Mouse (Mus musculus) kidney, embryonic 15.5 days (tissue): Measurements from ENCODE around the gene Focad. TPM values are rescaled to one million over a fixed set of nuclear protein-coding genes. Genes with fewer than 3 reads are reported as not detected.

Source experiments
- ATAC-seq: fragments of 200-750 bp; cut with Nextera tagmentation; replicated peaks from 2 replicates; pipeline ENCODE4 v1.8.0; 2017; ENCODE audit warnings: moderate TSS enrichment; ENCODE audit not compliant: low FRiP score
- H3K27ac ChIP-seq: fragments of 300-500 bp; sonication (generic); 2 replicates; pipeline ENCODE4 v1.5.1; 2015; ENCODE audit warnings: mild to moderate bottlenecking, inconsistent platforms
- H3K27me3 ChIP-seq: fragments of 300-500 bp; sonication (generic); 2 replicates; pipeline ENCODE4 v1.6.1; 2015; ENCODE audit warnings: inconsistent platforms
- H3K36me3 ChIP-seq: fragments of 300-500 bp; sonication (generic); 2 replicates; pipeline ENCODE4 v1.6.1; 2015; ENCODE audit warnings: inconsistent platforms
- H3K4me1 ChIP-seq: fragments of 300-500 bp; sonication (generic); 2 replicates; pipeline ENCODE4 v1.6.1; 2015; ENCODE audit warnings: inconsistent platforms
- H3K4me2 ChIP-seq: fragments of 300-500 bp; sonication (generic); 2 replicates; pipeline ENCODE4 v1.6.1; 2015; ENCODE audit warnings: moderate library complexity, mild to moderate bottlenecking, inconsistent platforms
- H3K4me3 ChIP-seq: fragments of 300-500 bp; sonication (generic); replicated peaks from 2 replicates; pipeline ENCODE4 v1.5.1; 2015; ENCODE audit warnings: mild to moderate bottlenecking, inconsistent platforms
- H3K9ac ChIP-seq: fragments of 300-500 bp; sonication (generic); 2 replicates; pipeline ENCODE4 v1.6.1; 2015; ENCODE audit warnings: mild to moderate bottlenecking, inconsistent platforms
- H3K9me3 ChIP-seq: fragments of 300-500 bp; sonication (generic); replicated peaks from 2 replicates; pipeline ENCODE4 v1.6.1; 2016; ENCODE audit warnings: inconsistent platforms
- WGBS: fragments of 180-500 bp; shearing (Covaris S2); methylation state at CpG from one replicate; pipeline ENCODE4 v1.1.7; 2015; ENCODE audit warnings: mixed read lengths; 5-methylcytosine and 5-hydroxymethylcytosine counted together
- polyA plus RNA-seq: library from polyadenylated mRNA; unstranded; fragments of >200 nt; fragmentation: Nextera tagmentation; extraction: Ambion mirVana; gene quantifications from 2 replicates; pipeline ENCODE4 v1.2.1, GENCODE M21; 2015

Focad gene
- polyA plus RNA-seq, 1 experiment from 2014 or later: 15.0 TPM

- Histone ChIP-seq H3K9ac (no peak overlapping the region), H3K4me2 (no peak overlapping the region), H3K36me3 (no peaks in the 10 kb centered on the region), H3K9me3 (no peaks in the 10 kb centered on the region), H3K4me3 (no peak overlapping the region), H3K4me1 (peaks cover 11% of the 10 kb centered on the region), H3K27me3 (no peaks in the 10 kb centered on the region), H3K27ac (no peak overlapping the region)
- 94% methylated on average over 2 of the region's 2 CpGs for WGBS
- no peak for ATAC-seq
Observed at GRCm38 (mm10) chr4:88280536-88280935, 186.1 kb downstream of the Focad start.

- Histone ChIP-seq H3K4me2 (no peak overlapping the region), H3K27me3 (no peaks in the 10 kb centered on the region), H3K4me1 (no peaks in the 10 kb centered on the region), H3K36me3 (no peaks in the 10 kb centered on the region), H3K27ac (no peak overlapping the region), H3K4me3 (no peak overlapping the region), H3K9ac (no peak overlapping the region), H3K9me3 (no peaks in the 10 kb centered on the region)
- WGBS: 67% methylated on average over 6 of the region's 6 CpGs
- ATAC-seq: no peak
Observed at GRCm38 (mm10) chr4:88295537-88295936, 201.1 kb downstream of the Focad start.

GRCm38 (mm10) chr4:88299551-88299950, 205.1 kb downstream of the Focad start:
- 63% methylated on average over 3 of the region's 3 CpGs for WGBS
- no peaks in the 10 kb centered on the region for H3K27me3 ChIP-seq
- no peak for ATAC-seq

GRCm38 (mm10) chr4:88300832-88301621, 206.6 kb downstream of the Focad start:
- 78% methylated on average over 6 of the region's 6 CpGs for WGBS
- no peak overlapping the region for H3K9ac ChIP-seq
- H3K27ac ChIP-seq: no peak overlapping the region
- no peak overlapping the region for H3K4me2 ChIP-seq
- no peaks in the 10 kb centered on the region for H3K4me1 ChIP-seq
- H3K36me3 ChIP-seq: no peaks in the 10 kb centered on the region
- no peaks in the 10 kb centered on the region for H3K27me3 ChIP-seq
- ATAC-seq: no peak
- no peak overlapping the region for H3K4me3 ChIP-seq
- H3K9me3 ChIP-seq: no peaks in the 10 kb centered on the region

More at GRCm38 (mm10) chr4:88299551-88299950, 205.1 kb downstream of the Focad start:
- Histone ChIP-seq H3K9me3 (no peaks in the 10 kb centered on the region), H3K4me1 (no peaks in the 10 kb centered on the region), H3K4me2 (no peak overlapping the region), H3K9ac (no peak overlapping the region), H3K36me3 (no peaks in the 10 kb centered on the region), H3K4me3 (no peak overlapping the region), H3K27ac (no peak overlapping the region)

GRCm38 (mm10) chr4:88302291-88302690, 207.9 kb downstream of the Focad start:
- no peak overlapping the region for H3K9ac ChIP-seq
- no peak overlapping the region for H3K4me3 ChIP-seq
- no peaks in the 10 kb centered on the region for H3K27me3 ChIP-seq
- H3K36me3 ChIP-seq: no peaks in the 10 kb centered on the region
- H3K27ac ChIP-seq: no peak overlapping the region
- H3K4me1 ChIP-seq: no peaks in the 10 kb centered on the region
- H3K9me3 ChIP-seq: no peaks in the 10 kb centered on the region
- ATAC-seq: no peak
- no peak overlapping the region for H3K4me2 ChIP-seq

- H3K4me2 ChIP-seq: no peak overlapping the region
- H3K9me3 ChIP-seq: no peaks in the 10 kb centered on the region
- H3K36me3 ChIP-seq: no peaks in the 10 kb centered on the region
- no peaks in the 10 kb centered on the region for H3K4me1 ChIP-seq
- H3K27ac ChIP-seq: no peak overlapping the region
- no peak overlapping the region for H3K9ac ChIP-seq
- 85% methylated on average over 3 of the region's 3 CpGs for WGBS
- ATAC-seq: no peak
- H3K27me3 ChIP-seq: no peaks in the 10 kb centered on the region
- no peak overlapping the region for H3K4me3 ChIP-seq
Observed at GRCm38 (mm10) chr4:88307691-88308090, 213.3 kb downstream of the Focad start.

GRCm38 (mm10) chr4:88308342-88309116, 214.1 kb downstream of the Focad start:
- Histone ChIP-seq H3K4me3 (no peak overlapping the region), H3K4me1 (no peaks in the 10 kb centered on the region), H3K4me2 (no peak overlapping the region), H3K9me3 (no peaks in the 10 kb centered on the region), H3K9ac (no peak overlapping the region), H3K27ac (no peak overlapping the region), H3K27me3 (no peaks in the 10 kb centered on the region), H3K36me3 (no peaks in the 10 kb centered on the region)
- ATAC-seq: no peak
- WGBS: 94% methylated on average over 10 of the region's 10 CpGs

- no peak overlapping the region for H3K27ac ChIP-seq
- no peak overlapping the region for H3K4me3 ChIP-seq
- ATAC-seq: no peak
- H3K9ac ChIP-seq: no peak overlapping the region
- no peaks in the 10 kb centered on the region for H3K9me3 ChIP-seq
- H3K4me2 ChIP-seq: no peak overlapping the region
- no peaks in the 10 kb centered on the region for H3K36me3 ChIP-seq
- 55% methylated on average over 2 of the region's 2 CpGs for WGBS
- H3K4me1 ChIP-seq: no peaks in the 10 kb centered on the region
- no peaks in the 10 kb centered on the region for H3K27me3 ChIP-seq
Observed at GRCm38 (mm10) chr4:88309676-88310075, 215.2 kb downstream of the Focad start.

- Histone ChIP-seq H3K9me3 (no peaks in the 10 kb centered on the region), H3K36me3 (no peaks in the 10 kb centered on the region), H3K9ac (no peak overlapping the region), H3K4me3 (no peak overlapping the region), H3K4me1 (no peaks in the 10 kb centered on the region), H3K27me3 (no peaks in the 10 kb centered on the region), H3K27ac (no peak overlapping the region), H3K4me2 (no peak overlapping the region)
- WGBS: 76% methylated on average over 3 of the region's 3 CpGs
- ATAC-seq: no peak
Observed at GRCm38 (mm10) chr4:88314898-88315297, 220.5 kb downstream of the Focad start.

GRCm38 (mm10) chr4:88320067-88320466, 225.6 kb downstream of the Focad start:
- Histone ChIP-seq H3K4me1 (no peaks in the 10 kb centered on the region), H3K9ac (no peak overlapping the region), H3K36me3 (no peaks in the 10 kb centered on the region), H3K4me2 (no peak overlapping the region), H3K27ac (no peak overlapping the region), H3K9me3 (no peaks in the 10 kb centered on the region), H3K27me3 (no peaks in the 10 kb centered on the region), H3K4me3 (no peak overlapping the region)
- WGBS: 90% methylated on average over 1 of the region's 1 CpGs
- ATAC-seq: no peak

- H3K4me2 ChIP-seq: no peak overlapping the region
- no peak overlapping the region for H3K4me3 ChIP-seq
- H3K27ac ChIP-seq: no peak overlapping the region
- no peaks in the 10 kb centered on the region for H3K36me3 ChIP-seq
- H3K4me1 ChIP-seq: no peaks in the 10 kb centered on the region
- no peak overlapping the region for H3K9ac ChIP-seq
- WGBS: 84% methylated on average over 5 of the region's 5 CpGs
- H3K27me3 ChIP-seq: no peaks in the 10 kb centered on the region
- no peaks in the 10 kb centered on the region for H3K9me3 ChIP-seq
- ATAC-seq: no peak
Observed at GRCm38 (mm10) chr4:88325392-88325791, 231.0 kb downstream of the Focad start.

GRCm38 (mm10) chr4:88334533-88334932, 240.1 kb downstream of the Focad start:
- Histone ChIP-seq H3K4me1 (no peaks in the 10 kb centered on the region; the same call in 1 of the 2 replicates), H3K27me3 (no peaks in the 10 kb centered on the region), H3K9ac (no peak overlapping the region), H3K9me3 (no peaks in the 10 kb centered on the region), H3K4me2 (no peak overlapping the region), H3K36me3 (no peaks in the 10 kb centered on the region), H3K4me3 (no peak overlapping the region), H3K27ac (no peak overlapping the region)
- WGBS: 67% methylated on average over 4 of the region's 4 CpGs
- ATAC-seq: no peak
